Mouse (Mus musculus): ENCODE measurements around the gene Pmf1.

Gene Pmf1

GRCm38 (mm10) chr3:88352907-88353306 lies 57.2 kb downstream of the Pmf1 start:
- no peak for DNase-seq (ENCODE audit: low spot score)

GRCm38 (mm10) chr3:88350732-88351131 lies 59.4 kb downstream of the Pmf1 start:
- no peak for DNase-seq (ENCODE audit: low spot score)
